Mouse (Mus musculus): ENCODE data around the gene Cdon.

The Cdon gene

DNA sequence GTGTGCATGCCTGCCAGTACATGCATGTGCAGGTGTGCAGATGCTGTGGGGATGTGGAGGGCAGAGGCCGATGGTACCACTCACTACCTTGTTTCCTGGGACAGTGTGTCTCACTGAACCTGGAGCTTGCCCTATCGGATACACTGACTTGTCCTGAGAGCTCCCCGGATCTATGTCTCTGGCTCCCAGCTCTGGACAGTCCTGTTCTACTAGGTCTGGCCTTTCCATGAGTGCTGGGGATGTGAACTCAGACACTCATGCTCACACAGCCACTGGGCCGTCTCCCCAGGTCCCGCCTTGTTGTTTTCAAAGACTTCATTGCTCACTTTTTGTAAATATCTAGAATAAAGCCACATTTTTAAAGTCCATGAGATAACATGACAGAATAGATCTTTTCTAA, 120.1 kb downstream of the Cdon start:
- DNase-seq (ENCODE audit: low spot score in 2 of 2), result no peak

DNA sequence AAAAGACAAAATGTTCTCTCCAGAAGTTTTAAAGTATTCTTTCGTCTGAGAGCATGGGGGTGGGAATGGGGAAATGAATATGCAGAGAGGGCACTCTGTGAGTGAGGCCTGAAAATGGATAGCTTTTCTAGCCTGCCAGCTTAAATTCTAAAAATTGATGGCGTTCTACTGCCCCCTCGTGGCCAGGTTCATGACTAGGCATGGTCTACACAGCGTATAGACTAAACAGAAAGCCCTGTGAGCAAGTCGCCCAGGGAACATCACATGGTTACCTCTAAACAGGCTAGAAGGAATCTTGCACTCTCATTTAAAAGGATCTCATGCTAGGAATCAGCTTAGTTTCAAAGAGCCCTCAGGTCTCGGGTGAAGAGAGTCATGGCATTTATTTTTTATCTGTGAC, 120.6 kb downstream of the Cdon start:
- peak; percentile 55 to 88 for DNase-seq (ENCODE audit: low spot score in 2 of 2)

GRCm38 (mm10) chr9:35541941-35542340, 121.0 kb downstream of the Cdon start:
- DNase-seq (ENCODE audit: low spot score in 2 of 2), result no peak

GRCm38 (mm10) chr9:35543099-35543860, 122.4 kb downstream of the Cdon start:
- no peak for DNase-seq (ENCODE audit: low spot score in 2 of 2)

GRCm38 (mm10) chr9:35544666-35545065, 123.7 kb downstream of the Cdon start:
- DNase-seq (ENCODE audit: low spot score in 2 of 2), result no peak

GRCm38 (mm10) chr9:35545704-35546103, 124.8 kb downstream of the Cdon start:
- no peak for DNase-seq (ENCODE audit: low spot score in 2 of 2)

- peak in 1 of 2 experiments; percentile 39 for DNase-seq (ENCODE audit: low spot score in 2 of 2)
These were observed 125.8 kb downstream of the Cdon start for GRCm38 (mm10) chr9:35546745-35547144.

DNA sequence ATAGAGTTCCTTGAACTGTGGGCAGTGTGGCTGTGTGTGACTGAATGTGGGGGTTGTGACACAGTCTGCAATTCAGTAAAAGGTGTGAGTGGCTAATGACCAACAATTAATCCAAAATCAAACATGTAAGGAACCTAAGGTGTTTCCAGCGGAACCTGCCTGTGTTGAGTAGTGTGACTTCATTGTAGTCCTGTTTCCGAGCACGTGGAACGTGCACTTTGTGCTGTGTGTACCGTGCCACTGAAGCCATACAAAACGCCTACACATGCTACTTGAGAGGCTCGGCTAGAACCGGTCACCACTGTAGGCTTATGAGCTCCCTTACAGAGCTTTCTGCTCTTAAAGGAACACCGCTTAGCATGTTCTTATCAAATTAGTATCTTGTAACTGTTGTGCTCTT, 127.5 kb downstream of the Cdon start:
- no peak for DNase-seq (ENCODE audit: low spot score in 2 of 2)

GRCm38 (mm10) chr9:35556494-35557102, 135.7 kb downstream of the Cdon start:
- DNase-seq (ENCODE audit: low spot score in 2 of 2), result no peak
